Comparison of ENCODE assay signal across 23 mouse cellular contexts in genomic region chrX:72297812-72298211, GRCm38 (mm10). TPM values are rescaled to one million over a fixed set of nuclear protein-coding genes. Genes with fewer than 3 reads are reported as not detected.
DNase-seq lines count a peak whose midpoint lies in the region; ATAC-seq and TF ChIP-seq lines count a peak whose summit lies in the region.
"Had no signal": no experiment of that assay in that cellular context is flagged by ENCODE, and none has a peak within 500 bp of the region (broad histone marks: within the 10 kb centered on the region; RNA-seq: fewer than 3 reads in every experiment).

No protein-coding gene starts in this region.

- 76% methylated on average over 2 of the region's 2 CpGs for WGBS in embryonic facial prominence, embryonic 14.5 days
- WGBS in embryonic facial prominence, embryonic 10.5 days: 96% methylated on average over 2 of the region's 2 CpGs
- WGBS in kidney, adult 2 months: 33% methylated on average over 2 of the region's 2 CpGs

- no peak for TF ChIP-seq POLR2A in kidney, adult 2 months (IDR thresholded peaks at IDR 0.05; ENCODE audit: low read depth, low read length)

- H3K4me1 ChIP-seq in embryonic facial prominence, embryonic 14.5 days (ENCODE audit: control insufficient read depth, insufficient read depth, low read length): no peaks in the 10 kb centered on the region
- H3K4me1 ChIP-seq in embryonic facial prominence, embryonic 10.5 days: no peaks in the 10 kb centered on the region
- no peaks in the 10 kb centered on the region for H3K4me1 ChIP-seq in kidney, adult 2 months (ENCODE audit: control insufficient read depth, insufficient read depth, low read length)
- H3K4me1 ChIP-seq: embryonic facial prominence, embryonic 12.5 days; embryonic facial prominence, embryonic 15.5 days; forebrain, embryonic 10.5 days; forebrain, embryonic 12.5 days; forebrain, embryonic 15.5 days had no signal

- in situ Hi-C loops in Patski (cut with MboI; ENCODE audit: low pct_unique_long_range_greater_than_20kb): no loop called here

- H3K9ac ChIP-seq in embryonic facial prominence, embryonic 14.5 days (ENCODE audit: low read depth, low read length): no peak overlapping the region
- H3K9ac ChIP-seq: embryonic facial prominence, embryonic 12.5 days; embryonic facial prominence, embryonic 15.5 days; forebrain, embryonic 12.5 days; forebrain, embryonic 15.5 days; forebrain, postnatal 0 days had no signal

- TF ChIP-seq CTCF in Patski (IDR thresholded peaks at IDR 0.05): no peak
- TF ChIP-seq CTCF in kidney, adult 2 months (conservative IDR thresholded peaks at IDR 0.05; ENCODE audit: insufficient read depth, insufficient read length, low read depth, low read length): no peak

- no peak overlapping the region for H3K4me3 ChIP-seq in embryonic facial prominence, embryonic 14.5 days (ENCODE audit: low read depth, low read length)
- H3K4me3 ChIP-seq in embryonic facial prominence, embryonic 10.5 days: no peak overlapping the region
- no peak overlapping the region for H3K4me3 ChIP-seq in kidney, adult 2 months (ENCODE audit: insufficient read depth, low read depth, low read length)
- H3K4me3 ChIP-seq: embryonic facial prominence, embryonic 12.5 days; embryonic facial prominence, embryonic 15.5 days; erythroblast, embryonic 14.5 days; forebrain, embryonic 10.5 days; forebrain, embryonic 12.5 days; forebrain, embryonic 15.5 days had no signal

- H3K27me3 ChIP-seq in embryonic facial prominence, embryonic 14.5 days (replicated peaks; ENCODE audit: control insufficient read depth, insufficient read depth, low read length): no peaks in the 10 kb centered on the region
- no peaks in the 10 kb centered on the region for H3K27me3 ChIP-seq in embryonic facial prominence, embryonic 10.5 days (replicated peaks; ENCODE audit: low read depth, poor library complexity, severe bottlenecking)
- peaks cover 20% of the 10 kb centered on the region for H3K27me3 ChIP-seq in Patski
- H3K27me3 ChIP-seq in kidney, adult 2 months (replicated peaks; ENCODE audit: control insufficient read depth, insufficient read depth, low read length): no peaks in the 10 kb centered on the region
- H3K27me3 ChIP-seq: embryonic facial prominence, embryonic 12.5 days; embryonic facial prominence, embryonic 15.5 days; forebrain, embryonic 12.5 days; forebrain, embryonic 15.5 days had no signal

- H3K9me3 ChIP-seq in embryonic facial prominence, embryonic 14.5 days (ENCODE audit: control insufficient read depth, low read length): no peaks in the 10 kb centered on the region
- no peaks in the 10 kb centered on the region for H3K9me3 ChIP-seq in embryonic facial prominence, embryonic 10.5 days
- H3K9me3 ChIP-seq: embryonic facial prominence, embryonic 12.5 days; embryonic facial prominence, embryonic 15.5 days; forebrain, embryonic 10.5 days; forebrain, embryonic 12.5 days; forebrain, embryonic 15.5 days had no signal

- ATAC-seq in embryonic facial prominence, embryonic 14.5 days (ENCODE audit: low read depth): no peak
- ATAC-seq in Patski: peak; percentile 79
- ATAC-seq: forebrain, embryonic 15.5 days; forebrain, postnatal 0 days had no signal

- no peak overlapping the region for H3K27ac ChIP-seq in embryonic facial prominence, embryonic 14.5 days (replicated peaks; ENCODE audit: low read depth, low read length)
- no peak overlapping the region for H3K27ac ChIP-seq in embryonic facial prominence, embryonic 10.5 days (replicated peaks)
- H3K27ac ChIP-seq in kidney, adult 2 months (ENCODE audit: insufficient read depth, low read depth, low read length): no peak overlapping the region
- H3K27ac ChIP-seq: embryonic facial prominence, embryonic 12.5 days; embryonic facial prominence, embryonic 15.5 days; forebrain, embryonic 10.5 days; forebrain, embryonic 12.5 days; forebrain, embryonic 15.5 days had no signal

- no peaks in the 10 kb centered on the region for H3K36me3 ChIP-seq in embryonic facial prominence, embryonic 14.5 days (ENCODE audit: control insufficient read depth, insufficient read depth, low read length)
- no peaks in the 10 kb centered on the region for H3K36me3 ChIP-seq in embryonic facial prominence, embryonic 10.5 days (replicated peaks)
- H3K36me3 ChIP-seq in kidney, adult 2 months (ENCODE audit: control insufficient read depth, insufficient read depth, low read length): no peaks in the 10 kb centered on the region
- H3K36me3 ChIP-seq: embryonic facial prominence, embryonic 12.5 days; embryonic facial prominence, embryonic 15.5 days; forebrain, embryonic 10.5 days; forebrain, embryonic 12.5 days; forebrain, embryonic 15.5 days had no signal

- H3K4me2 ChIP-seq in embryonic facial prominence, embryonic 14.5 days (ENCODE audit: low read depth, low read length): no peak overlapping the region
- H3K4me2 ChIP-seq: embryonic facial prominence, embryonic 12.5 days; embryonic facial prominence, embryonic 15.5 days; forebrain, embryonic 12.5 days; forebrain, embryonic 15.5 days had no signal

- POLR2A ChIA-PET in Patski (lab: Charles Lee): no interaction called here

- CTCF ChIA-PET in Patski (lab: Charles Lee): no interaction called here

- DNase-seq in embryonic facial prominence, embryonic 14.5 days (ENCODE audit: low spot score): peak; percentile 1
- DNase-seq in embryonic facial prominence, embryonic 10.5 days (ENCODE audit: low spot score): no peak
- DNase-seq in 3T3-L1 (ENCODE audit: low read depth, low spot score) (peak; percentile 79), Patski (ENCODE audit: low read depth, low spot score) (peak; percentile 57)
- DNase-seq in spleen, postnatal 4 days (ENCODE audit: low spot score in 2 of 2): no peak
- DNase-seq in kidney, adult 2 months: no peak
- DNase-seq: adrenal gland, adult 2 months; adrenal gland, postnatal 10 days; adrenal gland, postnatal 25 days; cerebellum, adult 11 months; cerebellum, adult 18-20 months; cerebellum, adult 8-10 months; cerebellum, adult 9-11 months; cerebellum, postnatal 14 days; cerebellum, postnatal 36 days; embryo, embryonic 11 days; forebrain, postnatal 0 days had no signal

RNA-seq across cellular contexts. Expression of gene Gabre, which starts 23.2 kb away (rescaled TPM):
- polyA plus RNA-seq in embryonic facial prominence, embryonic 14.5 days (2014; fragmentation: Nextera tagmentation; extraction: Ambion mirVana): 3.1 and 3.6 TPM in 2 replicates
- 1.5 and 2.3 TPM in 2 replicates for polyA plus RNA-seq in embryonic facial prominence, embryonic 10.5 days (2016; fragmentation: Nextera tagmentation; extraction: Ambion mirVana)
- 2.5 TPM for polyA plus RNA-seq in Patski (2021)
- polyA plus RNA-seq in kidney, adult 2 months (2012; rRNA removed): 1.5 TPM in 2 replicates
- polyA plus RNA-seq: erythroblast, embryonic 14.5 days had no signal

Comparison
In these comparisons a context has a peak if more than half of its experiments do, and no peak if none do; other contexts are left out.
1. DNase-seq: peak in embryonic facial prominence, embryonic 14.5 days (single experiment), 3T3-L1 (single experiment) and Patski (single experiment); none in embryonic facial prominence, embryonic 10.5 days (single experiment), spleen, postnatal 4 days (0 of 2) and kidney, adult 2 months (single experiment).